Mouse (Mus musculus): ENCODE results near the gene Pcnx3. TPM values are rescaled to one million over a fixed set of nuclear protein-coding genes. Genes with fewer than 3 reads are reported as not detected.

Gene Pcnx3
- polyA plus RNA-seq, 1 experiment from 2014 or later = 20.9 TPM

GRCm38 (mm10) chr19:5665465-5665864 lies 23.2 kb downstream of the Pcnx3 start:
- 91% methylated on average over 15 of the region's 15 CpGs for WGBS
- Histone ChIP-seq H3K9me3 (no peaks in the 10 kb centered on the region), H3K4me2 (no peak overlapping the region), H3K36me3 (peaks cover 59% of the 10 kb centered on the region), H3K27ac (no peak overlapping the region), H3K9ac (no peak overlapping the region), H3K4me1 (peaks cover 36% of the 10 kb centered on the region), H3K27me3 (no peaks in the 10 kb centered on the region), H3K4me3 (no peak overlapping the region)
- no peak for ATAC-seq (ENCODE audit: insufficient number of reproducible peaks, low FRiP score, low TSS enrichment, low read depth)

- no peak for ATAC-seq (ENCODE audit: insufficient number of reproducible peaks, low FRiP score, low TSS enrichment, low read depth)
- no peak overlapping the region for H3K9ac ChIP-seq
These were observed 23.9 kb downstream of the Pcnx3 start for GRCm38 (mm10) chr19:5664669-5665257.

GRCm38 (mm10) chr19:5662981-5663913 lies 25.5 kb downstream of the Pcnx3 start, which contains the start of gene Sipa1:
Gene Sipa1 (minus strand): TSS chr19:5663707.
- H3K36me3 ChIP-seq = peaks cover 57% of the 10 kb centered on the region
- 1% methylated on average over 32 of the region's 32 CpGs for WGBS
- H3K9me3 ChIP-seq = no peaks in the 10 kb centered on the region

More at GRCm38 (mm10) chr19:5664669-5665257, 23.9 kb downstream of the Pcnx3 start:
- H3K4me3 ChIP-seq = no peak overlapping the region
- H3K4me1 ChIP-seq = peaks cover 41% of the 10 kb centered on the region
- no peak overlapping the region for H3K4me2 ChIP-seq
- H3K27ac ChIP-seq = no peak overlapping the region
- 92% methylated on average over 10 of the region's 10 CpGs for WGBS
- peaks cover 59% of the 10 kb centered on the region for H3K36me3 ChIP-seq
- no peaks in the 10 kb centered on the region for H3K9me3 ChIP-seq
- H3K27me3 ChIP-seq = no peaks in the 10 kb centered on the region

GRCm38 (mm10) chr19:5662310-5662709 lies 26.4 kb downstream of the Pcnx3 start:
- Histone ChIP-seq H3K27me3 (no peaks in the 10 kb centered on the region), H3K4me3 (peak overlapping the region; percentile 61), H3K9me3 (no peaks in the 10 kb centered on the region), H3K4me1 (peaks cover 41% of the 10 kb centered on the region), H3K9ac (no peak overlapping the region; the same call in 1 of the 2 replicates), H3K4me2 (peak overlapping the region; percentile 63), H3K36me3 (peaks cover 52% of the 10 kb centered on the region), H3K27ac (peak overlapping the region; percentile 94)
- 59% methylated on average over 8 of the region's 8 CpGs for WGBS
- no peak for ATAC-seq (ENCODE audit: insufficient number of reproducible peaks, low FRiP score, low TSS enrichment, low read depth)

More at GRCm38 (mm10) chr19:5662981-5663913, 25.5 kb downstream of the Pcnx3 start, which contains the start of gene Sipa1:
- Histone ChIP-seq H3K9ac (peak within 1 kb of the TSS; percentile 49), H3K27ac (peak within 1 kb of the TSS; percentile 94), H3K4me1 (peaks cover 41% of the 10 kb centered on the region), H3K27me3 (no peaks in the 10 kb centered on the region), H3K4me2 (peak within 1 kb of the TSS; percentile 63), H3K4me3 (peak within 1 kb of the TSS; percentile 61)
- ATAC-seq (ENCODE audit: insufficient number of reproducible peaks, low FRiP score, low TSS enrichment, low read depth) = peak; percentile 88

- WGBS = 69% methylated on average over 16 of the region's 16 CpGs
- H3K9me3 ChIP-seq = no peaks in the 10 kb centered on the region
- no peaks in the 10 kb centered on the region for H3K27me3 ChIP-seq
- H3K27ac ChIP-seq = peak overlapping the region; percentile 12; the same call in 1 of the 2 replicates
- H3K4me2 ChIP-seq = peak overlapping the region; percentile 26
- no peak for ATAC-seq (ENCODE audit: insufficient number of reproducible peaks, low FRiP score, low TSS enrichment, low read depth)
- peaks cover 42% of the 10 kb centered on the region for H3K36me3 ChIP-seq
- H3K4me1 ChIP-seq = peaks cover 41% of the 10 kb centered on the region
- peak overlapping the region; percentile 13 for H3K4me3 ChIP-seq
- no peak overlapping the region for H3K9ac ChIP-seq
These were observed 27.6 kb downstream of the Pcnx3 start for GRCm38 (mm10) chr19:5660942-5661751.

GRCm38 (mm10) chr19:5654720-5655298 lies 33.9 kb downstream of the Pcnx3 start:
- no peak for ATAC-seq (ENCODE audit: insufficient number of reproducible peaks, low FRiP score, low TSS enrichment, low read depth)
- Histone ChIP-seq H3K9ac (peak overlapping the region; percentile 12; the same call in 1 of the 2 replicates), H3K27me3 (peaks cover 22% of the 10 kb centered on the region), H3K9me3 (no peaks in the 10 kb centered on the region), H3K4me1 (peaks cover 19% of the 10 kb centered on the region), H3K4me3 (peak overlapping the region; percentile 37), H3K36me3 (peaks cover 55% of the 10 kb centered on the region), H3K4me2 (peak overlapping the region; percentile 75), H3K27ac (no peak overlapping the region)
- 16% methylated on average over 43 of the region's 43 CpGs for WGBS

GRCm38 (mm10) chr19:5653969-5654719 lies 34.6 kb downstream of the Pcnx3 start:
- H3K36me3 ChIP-seq = peaks cover 49% of the 10 kb centered on the region

GRCm38 (mm10) chr19:5652570-5652969 lies 36.1 kb downstream of the Pcnx3 start:
- ATAC-seq (ENCODE audit: insufficient number of reproducible peaks, low FRiP score, low TSS enrichment, low read depth) = no peak
- 81% methylated on average over 6 of the region's 6 CpGs for WGBS
- no peak overlapping the region for H3K27ac ChIP-seq
- H3K4me3 ChIP-seq = no peak overlapping the region
- H3K4me1 ChIP-seq = peaks cover 33% of the 10 kb centered on the region
- no peak overlapping the region for H3K9ac ChIP-seq
- no peak overlapping the region for H3K4me2 ChIP-seq
- H3K9me3 ChIP-seq = no peaks in the 10 kb centered on the region
- peaks cover 22% of the 10 kb centered on the region for H3K27me3 ChIP-seq
- H3K36me3 ChIP-seq = peaks cover 46% of the 10 kb centered on the region

More at GRCm38 (mm10) chr19:5653969-5654719, 34.6 kb downstream of the Pcnx3 start:
- Histone ChIP-seq H3K4me3 (peak overlapping the region; percentile 37), H3K9ac (peak overlapping the region; percentile 21), H3K27ac (no peak overlapping the region), H3K27me3 (peaks cover 22% of the 10 kb centered on the region), H3K4me1 (peaks cover 20% of the 10 kb centered on the region), H3K9me3 (no peaks in the 10 kb centered on the region), H3K4me2 (peak overlapping the region; percentile 75)
- WGBS = 12% methylated on average over 62 of the region's 62 CpGs
- ATAC-seq (ENCODE audit: insufficient number of reproducible peaks, low FRiP score, low TSS enrichment, low read depth) = no peak

- H3K9me3 ChIP-seq = no peaks in the 10 kb centered on the region
- peaks cover 22% of the 10 kb centered on the region for H3K27me3 ChIP-seq
- H3K36me3 ChIP-seq = peaks cover 55% of the 10 kb centered on the region
- H3K4me1 ChIP-seq = peaks cover 33% of the 10 kb centered on the region
- H3K4me2 ChIP-seq = no peak overlapping the region
- WGBS = 58% methylated on average over 13 of the region's 13 CpGs
- no peak overlapping the region for H3K9ac ChIP-seq
- H3K27ac ChIP-seq = no peak overlapping the region
- no peak for ATAC-seq (ENCODE audit: insufficient number of reproducible peaks, low FRiP score, low TSS enrichment, low read depth)
- H3K4me3 ChIP-seq = no peak overlapping the region
These were observed 37.0 kb downstream of the Pcnx3 start for GRCm38 (mm10) chr19:5651502-5652274.

- H3K27me3 ChIP-seq = peaks cover 5% of the 10 kb centered on the region
- H3K27ac ChIP-seq = peak overlapping the region; percentile 83
- H3K4me1 ChIP-seq = peaks cover 21% of the 10 kb centered on the region
- 67% methylated on average over 6 of the region's 6 CpGs for WGBS
- H3K36me3 ChIP-seq = peaks cover 70% of the 10 kb centered on the region
- peak overlapping the region; percentile 30 for H3K4me3 ChIP-seq
- no peak for ATAC-seq (ENCODE audit: insufficient number of reproducible peaks, low FRiP score, low TSS enrichment, low read depth)
- peak overlapping the region; percentile 55 for H3K4me2 ChIP-seq
- H3K9ac ChIP-seq = no peak overlapping the region
- no peaks in the 10 kb centered on the region for H3K9me3 ChIP-seq
These were observed 39.4 kb downstream of the Pcnx3 start for GRCm38 (mm10) chr19:5649298-5649741.

All from limb, embryonic 15.5 days (tissue).